Mouse (Mus musculus) gastrocnemius, postnatal 36 days (tissue): ENCODE measurements at regions not wholly inside any gene's neighbourhood (a gene's known extent, or its start where the extent isn't known, plus 50 kb on each side); places are given as distances from the start of the nearest gene placed in this dataset.

Source experiments
- DNase-seq, 2 experiments: peaks; one replicate each; pipeline ENCODE4 v3.0.0; 2022
- intact Hi-C: fragments of 180-260 bp; cut with DNase I; formaldehyde crosslinking; loops from one replicate; pipeline ENCODE4 v1.15.1; 2025

DNA sequence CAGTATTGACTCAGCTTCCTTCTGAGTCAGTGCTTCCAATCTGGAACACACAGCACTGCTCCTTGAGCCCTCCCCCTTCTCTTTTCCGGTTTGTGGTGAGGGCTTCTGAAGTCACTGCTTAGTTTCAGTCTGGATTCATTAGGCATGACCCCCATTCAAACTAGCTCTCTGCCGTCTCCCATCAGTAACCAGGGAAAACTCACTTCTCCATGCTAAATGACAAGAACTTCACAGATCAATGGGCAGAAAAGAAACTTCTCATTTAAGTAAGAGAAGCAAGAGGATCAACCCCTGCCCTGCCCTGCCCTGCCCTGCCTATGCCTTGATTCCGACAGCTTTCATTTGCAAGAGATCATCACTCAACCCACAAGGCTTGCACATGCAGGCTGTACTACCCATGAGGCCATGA is 82.9 kb upstream of the Nck2 start:
- DNase-seq, result no peak
- intact Hi-C loops, result no loop called here

DNA sequence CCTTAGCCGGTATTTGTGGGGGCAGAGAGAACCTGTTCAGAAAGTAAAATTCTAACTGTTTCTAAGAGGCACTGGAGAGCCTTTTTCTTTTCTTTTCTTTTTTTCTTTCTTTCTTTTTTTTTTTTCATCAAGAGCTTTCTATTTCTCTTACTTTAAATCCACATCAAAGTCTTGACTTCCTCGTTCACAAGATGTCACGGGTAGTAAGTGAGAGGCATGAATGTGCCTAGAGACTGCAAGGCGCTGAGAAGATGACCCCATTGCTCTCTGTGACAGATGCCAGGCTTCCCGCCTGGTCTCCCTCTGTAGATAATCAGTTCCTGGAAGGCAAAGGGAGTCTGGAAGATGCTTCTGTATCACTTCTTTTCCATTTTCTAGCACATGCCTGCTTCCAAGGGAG is 82.2 kb upstream of the Nck2 start:
- intact Hi-C loops, result no loop called here
- no peak for DNase-seq

DNA sequence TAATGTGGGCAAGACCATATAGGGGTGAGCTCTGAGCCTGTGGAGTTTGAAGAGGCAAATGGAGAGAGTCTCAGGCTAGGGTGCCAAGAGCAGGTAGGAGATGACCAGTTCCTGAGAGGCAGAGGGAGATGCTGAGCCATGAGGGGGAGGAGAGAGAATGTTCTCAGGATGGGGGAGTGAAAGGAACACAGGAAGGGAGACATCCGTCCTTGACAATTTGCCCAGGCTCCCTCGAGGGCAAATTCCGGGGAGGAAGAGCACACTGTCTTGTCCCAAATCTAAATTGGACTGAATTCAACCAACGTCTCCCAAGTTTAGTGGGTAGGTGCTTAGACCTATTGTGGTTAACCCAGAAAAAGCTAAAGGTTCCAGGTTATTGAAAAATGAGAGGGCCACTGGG is 81.2 kb upstream of the Nck2 start:
- no peak for DNase-seq
- intact Hi-C loops, result no loop called here

DNA sequence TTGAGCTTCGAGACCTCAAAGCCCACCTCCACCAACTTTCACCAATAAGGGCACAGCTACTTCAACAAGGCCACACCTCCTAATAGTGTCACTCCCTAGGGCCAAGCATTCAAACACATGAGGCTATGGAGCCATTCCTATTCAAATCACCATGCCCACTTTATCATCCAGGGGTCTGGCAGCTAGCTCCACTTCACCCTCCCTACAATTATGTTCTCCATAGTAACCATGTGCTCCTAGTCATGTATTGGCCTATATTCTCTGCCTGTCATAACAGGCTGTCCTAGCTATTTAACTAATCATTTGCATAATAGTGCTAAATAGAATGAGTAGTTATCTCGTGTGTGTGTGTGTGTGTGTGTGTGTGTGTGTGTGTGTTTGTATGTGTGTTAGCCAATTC is 77.9 kb upstream of the Nck2 start:
- intact Hi-C loops, result no loop called here
- DNase-seq, result no peak

DNA sequence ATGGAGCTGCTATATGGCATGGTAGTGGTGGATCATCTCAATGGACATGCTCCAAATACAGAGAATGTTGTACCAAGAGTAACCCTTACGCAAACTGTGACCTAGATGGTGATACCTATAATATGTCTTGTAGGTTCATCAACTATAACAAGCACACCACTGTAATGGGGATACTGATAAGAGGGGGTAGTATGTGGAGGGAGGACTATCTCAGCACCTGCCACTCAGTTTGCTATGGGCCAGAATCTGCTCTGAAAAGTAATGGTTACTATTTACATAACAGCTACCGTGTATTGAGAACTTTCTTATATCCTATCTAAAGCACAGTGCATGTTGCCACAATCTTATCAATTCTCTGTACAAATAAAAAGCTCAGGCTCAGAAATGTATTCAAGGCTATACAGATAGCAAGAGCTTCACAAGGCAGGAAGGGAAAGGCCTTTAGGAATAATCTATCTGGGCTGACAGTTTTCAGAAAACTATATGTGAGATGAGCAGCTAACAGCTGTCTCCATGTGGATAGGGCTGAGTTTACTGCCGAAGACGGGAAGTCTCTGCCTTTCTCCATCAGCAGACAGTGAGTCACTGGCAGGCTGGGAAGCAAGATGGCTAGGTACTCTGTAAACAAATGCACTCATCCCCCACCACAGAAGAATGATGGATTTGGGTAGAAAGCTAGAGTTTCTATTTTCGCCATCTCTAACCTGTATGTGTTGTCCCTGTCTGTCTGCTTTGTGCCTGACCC is 77.1 kb upstream of the Nck2 start:
- no peak for DNase-seq
- intact Hi-C loops, result no loop called here

DNA sequence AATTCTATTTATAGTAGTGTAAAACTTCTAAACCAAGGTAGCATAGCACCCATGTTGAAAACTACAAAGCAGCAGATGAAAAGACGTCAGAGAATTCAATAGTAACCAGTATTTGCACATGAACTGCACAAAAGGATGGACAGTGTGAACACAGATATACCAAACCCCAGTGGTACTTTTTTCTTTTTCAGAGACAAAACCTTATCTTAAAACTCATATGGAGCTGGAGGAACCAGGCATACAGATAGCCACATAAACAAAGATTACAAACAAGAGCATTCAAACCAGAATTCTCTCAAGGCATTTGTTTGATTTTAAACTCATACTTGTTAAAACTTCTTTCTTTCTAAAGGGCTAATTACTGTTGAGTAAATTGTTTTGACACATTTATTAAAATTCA is 72.5 kb upstream of the Nck2 start:
- intact Hi-C loops, result no loop called here
- no peak for DNase-seq

DNA sequence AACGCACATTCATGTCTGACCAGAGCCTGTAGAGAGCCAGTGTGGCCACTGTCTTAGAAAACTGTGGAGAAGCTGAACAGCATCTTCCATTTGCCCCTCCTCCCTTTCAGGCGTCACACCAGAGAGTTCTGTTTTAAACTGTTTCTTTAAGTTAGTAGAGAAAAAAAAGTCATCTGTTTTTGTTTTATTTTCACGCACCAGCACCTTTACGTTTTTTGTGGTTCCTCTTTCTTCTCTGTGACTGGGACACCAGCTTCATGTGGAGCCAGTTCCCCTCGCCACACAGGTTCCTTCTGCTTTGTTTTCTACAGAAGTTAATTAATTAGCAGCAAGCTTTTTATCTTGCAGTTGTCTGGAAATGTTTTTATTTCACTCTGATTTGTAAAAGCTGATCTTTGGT is 69.4 kb upstream of the Nck2 start:
- intact Hi-C loops, result no loop called here
- DNase-seq, result no peak

DNA sequence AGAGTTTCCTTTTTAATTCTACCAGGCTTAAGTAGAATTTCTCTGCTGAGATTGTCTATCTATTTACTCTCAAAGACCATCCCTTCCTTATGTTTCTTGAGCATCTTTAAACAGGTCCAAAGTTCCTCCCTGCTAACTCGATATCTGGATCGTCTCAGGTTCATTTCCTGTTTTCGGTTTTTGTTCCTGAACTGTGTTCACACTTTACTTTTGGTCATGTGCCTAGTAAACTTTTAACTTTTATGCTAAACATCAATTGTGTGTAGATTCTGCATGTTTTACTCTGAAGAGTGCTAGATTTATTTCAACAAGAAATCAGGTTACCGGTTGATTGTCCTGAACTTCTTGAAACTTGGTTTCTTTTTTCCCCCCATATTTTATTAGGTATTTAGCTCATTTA is 68.5 kb upstream of the Nck2 start:
- no peak for DNase-seq
- intact Hi-C loops, result no loop called here

DNA sequence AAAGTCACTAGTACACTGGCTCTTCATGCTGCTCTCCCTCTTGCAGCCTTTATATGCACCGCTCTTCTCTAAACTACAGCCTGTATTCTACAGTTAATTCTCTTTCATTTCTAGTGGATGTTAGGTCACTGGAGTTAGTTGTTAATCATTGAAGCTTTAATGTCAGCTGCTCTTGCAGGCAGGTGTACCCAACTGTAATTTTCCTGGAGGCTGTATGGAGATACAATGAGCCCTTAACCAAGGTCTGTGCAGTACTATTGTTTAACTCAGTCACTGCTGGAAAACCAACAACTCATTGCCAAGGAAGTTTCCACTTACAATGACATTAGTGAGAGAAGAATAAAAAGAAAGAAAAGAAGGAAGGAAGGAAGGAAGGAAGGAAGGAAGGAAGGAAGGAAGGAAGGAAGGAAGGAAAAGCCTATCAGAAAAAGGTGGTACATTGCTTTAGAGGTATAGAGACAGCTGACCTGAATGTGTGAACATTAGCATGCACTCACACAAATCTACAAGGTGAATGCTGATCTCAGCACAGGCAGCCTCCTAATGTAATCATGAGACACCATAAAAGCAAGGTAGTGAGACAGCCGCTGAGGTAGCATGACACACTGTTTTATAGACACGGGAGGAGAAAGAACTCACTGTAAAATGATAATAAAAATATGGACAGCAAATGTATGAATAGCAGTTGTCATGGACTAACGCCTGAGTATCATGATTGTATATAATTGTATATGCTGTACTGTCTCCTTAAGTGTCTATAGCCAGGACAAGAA is 66.7 kb upstream of the Nck2 start:
- intact Hi-C loops, result no loop called here
- DNase-seq, result no peak

DNA sequence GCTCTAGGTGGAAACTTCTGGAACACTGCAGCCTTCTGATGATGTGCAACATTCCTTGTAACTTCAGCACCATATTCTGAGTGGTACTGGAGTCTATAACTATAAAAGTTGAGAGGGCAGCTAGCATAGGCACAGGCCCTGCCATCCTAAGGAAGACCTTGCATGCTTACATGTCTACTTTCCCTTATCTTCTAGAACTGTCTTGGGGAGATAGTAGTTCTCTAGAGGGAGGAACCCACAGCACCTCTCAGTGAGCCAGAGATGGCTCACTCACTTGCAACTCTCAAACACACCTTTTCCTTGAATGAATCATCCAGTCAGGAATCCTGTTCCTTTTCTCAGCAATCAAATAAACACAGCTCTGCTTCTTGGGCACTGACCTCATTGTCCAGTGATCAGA is 59.4 kb upstream of the Nck2 start:
- no peak for DNase-seq
- intact Hi-C loops, result no loop called here

DNA sequence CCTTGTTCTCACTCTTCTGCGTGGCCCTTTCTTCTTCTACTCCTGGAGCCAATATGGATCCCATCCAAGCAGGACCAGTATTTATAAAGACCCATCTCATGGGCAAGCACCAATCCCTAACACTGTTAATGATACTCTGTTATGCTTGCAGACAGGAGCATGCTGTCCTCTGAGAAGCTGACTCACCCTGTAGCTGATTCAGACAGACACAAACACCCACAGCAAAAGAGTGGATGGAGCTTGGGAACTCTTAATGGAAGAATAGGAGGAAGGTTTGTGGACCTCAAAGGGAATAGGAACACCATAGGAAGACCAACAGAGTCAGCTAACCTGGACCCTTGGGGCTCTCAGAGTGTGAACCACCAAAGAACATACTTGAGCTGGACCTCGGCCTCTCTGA is 50.3 kb upstream of the Nck2 start:
- no peak for DNase-seq
- intact Hi-C loops, result no loop called here
